Mouse (Mus musculus) ES-E14 (cell line): Measurements from ENCODE around the gene Map4k4.

Experiments used
- CHD2 ChIP-seq: IDR thresholded peaks from 2 replicates; pipeline ENCODE4 v1.6.1; 2014; ENCODE audit warnings: mild to moderate bottlenecking, low read depth, low read length, inconsistent platforms
- HCFC1 ChIP-seq: IDR thresholded peaks from 2 replicates; pipeline ENCODE4 v1.6.1; 2012; ENCODE audit warnings: low read length, inconsistent platforms, borderline replicate concordance; ENCODE audit not compliant: insufficient read depth
- MAFK ChIP-seq: IDR thresholded peaks from 2 replicates; pipeline ENCODE4 v1.6.1; 2014; ENCODE audit warnings: mild to moderate bottlenecking, low read depth, low read length, inconsistent platforms; ENCODE audit not compliant: insufficient read depth
- ZC3H11A ChIP-seq: IDR thresholded peaks from 2 replicates; pipeline ENCODE4 v1.6.1; 2012; ENCODE audit warnings: low read depth, mild to moderate bottlenecking, inconsistent platforms, low read length, borderline replicate concordance

- TF ChIP-seq HCFC1: no peak
- TF ChIP-seq ZC3H11A: no peak
- peak; percentile 76 for TF ChIP-seq MAFK
- TF ChIP-seq CHD2: no peak
Observed at GRCm38 (mm10) chr1:40033743-40034420, 133.2 kb downstream of the Map4k4 start.
